Mouse (Mus musculus) cerebellum, adult 18-20 months (tissue): ENCODE data around the gene Shld2.
A peak's percentile ranks its signal among the peaks of the same experiment; 100 is the strongest.
"Not testable (repeated sequence)": the region's sequence is repeated elsewhere in the genome, so short reads cannot be mapped to it uniquely, and the experiment has no call there.

Source experiments
- DNase-seq, 2 experiments: peaks; one replicate each; pipeline ENCODE4 v3.0.0; 2021

The Shld2 gene

DNA sequence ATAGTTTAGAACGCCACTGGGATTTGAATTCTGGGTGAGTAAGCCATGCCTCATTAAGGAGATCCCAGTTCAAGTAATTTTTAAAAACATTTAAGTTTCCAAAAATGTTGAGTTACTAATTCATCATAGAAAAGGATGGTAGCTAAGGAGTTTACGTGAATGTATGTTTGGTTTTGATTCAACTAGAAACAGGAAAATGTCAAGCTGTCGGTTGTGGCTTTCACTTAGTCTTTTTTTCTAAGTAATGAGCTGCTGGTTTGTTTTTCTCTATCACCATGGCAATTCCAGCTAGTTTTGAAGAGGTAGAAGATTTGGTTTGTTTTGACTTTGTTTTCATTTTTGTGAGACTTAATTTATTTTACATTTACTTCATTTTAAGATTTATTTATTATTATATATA is 7.1 kb upstream of the Shld2 start:
- DNase-seq, result no peak

DNA sequence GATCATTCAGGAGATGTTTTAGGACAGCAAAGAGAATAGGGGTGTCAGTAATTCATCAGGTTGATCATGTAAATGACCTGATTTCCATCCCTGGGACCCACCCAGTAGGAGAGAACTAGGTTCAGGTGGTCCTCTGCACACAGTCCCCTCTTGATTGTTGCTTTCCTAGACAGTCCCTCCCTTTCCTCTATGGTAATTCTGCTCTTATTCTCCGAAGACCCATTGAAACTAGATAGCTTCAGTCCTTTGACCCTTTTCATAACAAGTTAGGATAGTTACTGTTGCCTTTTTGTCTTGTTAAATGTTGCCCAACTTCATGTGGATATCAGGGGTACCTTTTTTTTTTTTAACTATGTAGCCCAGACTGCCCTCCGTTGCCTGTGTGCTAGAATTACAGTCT is 6.1 kb upstream of the Shld2 start:
- DNase-seq, result no peak

DNA sequence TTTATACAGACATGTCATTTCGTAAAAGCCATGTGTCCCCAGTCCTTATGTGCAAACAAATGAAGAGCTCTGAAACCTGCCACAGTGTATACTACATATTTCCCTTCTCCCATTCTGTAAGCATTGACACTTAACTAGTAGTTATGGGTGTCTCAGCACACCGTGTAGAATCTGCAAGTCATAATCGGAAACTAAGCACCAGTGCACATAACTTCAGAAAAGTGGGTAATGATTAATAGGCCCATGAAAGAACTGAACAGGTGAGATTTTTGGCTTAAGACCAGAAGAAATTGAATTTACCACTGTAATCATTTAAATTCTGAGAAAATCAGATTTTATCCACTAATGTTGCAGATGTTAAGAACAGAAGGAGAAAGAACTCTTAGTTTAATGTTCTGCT is 4.5 kb upstream of the Shld2 start:
- DNase-seq, result no peak

DNA sequence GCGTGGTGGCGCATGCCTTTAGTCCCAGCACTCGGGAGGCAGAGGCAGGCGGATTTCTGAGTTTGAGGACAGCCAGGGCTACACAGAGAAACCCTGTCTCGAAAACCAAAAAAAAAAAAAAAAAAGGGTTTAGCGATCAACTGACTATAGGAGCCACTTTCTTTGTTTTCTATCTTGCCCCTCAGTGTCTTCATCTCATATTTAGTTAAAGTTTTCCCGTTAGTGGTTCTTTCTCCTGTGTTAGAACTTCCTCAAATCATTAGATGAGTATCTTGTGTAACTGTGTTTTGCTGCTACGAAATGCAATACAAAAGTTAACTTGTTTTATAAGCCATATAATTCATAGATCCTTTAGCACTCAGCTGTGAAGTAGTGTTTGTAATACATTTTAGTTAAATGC is 4.1 kb upstream of the Shld2 start:
- DNase-seq, result not testable (repeated sequence)

DNA sequence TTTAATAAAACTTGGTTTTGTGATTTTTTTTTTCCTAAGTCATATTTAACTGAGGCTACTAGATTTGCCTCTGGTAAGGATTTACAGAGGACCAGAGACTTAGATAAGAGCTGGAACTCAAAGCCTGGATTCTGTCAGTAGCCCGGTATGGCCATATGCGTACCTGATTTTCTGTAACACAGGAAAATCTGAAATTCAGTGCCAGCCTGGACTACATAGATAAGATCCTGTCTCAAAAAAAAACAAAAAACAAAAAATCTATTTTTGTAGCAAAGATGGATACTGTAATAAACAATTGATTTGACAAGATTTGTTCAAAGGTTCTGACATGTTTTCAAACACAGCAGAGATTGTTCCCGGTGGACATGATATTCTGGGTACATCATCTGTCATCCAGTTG is 3.3 kb upstream of the Shld2 start:
- no peak for DNase-seq

DNA sequence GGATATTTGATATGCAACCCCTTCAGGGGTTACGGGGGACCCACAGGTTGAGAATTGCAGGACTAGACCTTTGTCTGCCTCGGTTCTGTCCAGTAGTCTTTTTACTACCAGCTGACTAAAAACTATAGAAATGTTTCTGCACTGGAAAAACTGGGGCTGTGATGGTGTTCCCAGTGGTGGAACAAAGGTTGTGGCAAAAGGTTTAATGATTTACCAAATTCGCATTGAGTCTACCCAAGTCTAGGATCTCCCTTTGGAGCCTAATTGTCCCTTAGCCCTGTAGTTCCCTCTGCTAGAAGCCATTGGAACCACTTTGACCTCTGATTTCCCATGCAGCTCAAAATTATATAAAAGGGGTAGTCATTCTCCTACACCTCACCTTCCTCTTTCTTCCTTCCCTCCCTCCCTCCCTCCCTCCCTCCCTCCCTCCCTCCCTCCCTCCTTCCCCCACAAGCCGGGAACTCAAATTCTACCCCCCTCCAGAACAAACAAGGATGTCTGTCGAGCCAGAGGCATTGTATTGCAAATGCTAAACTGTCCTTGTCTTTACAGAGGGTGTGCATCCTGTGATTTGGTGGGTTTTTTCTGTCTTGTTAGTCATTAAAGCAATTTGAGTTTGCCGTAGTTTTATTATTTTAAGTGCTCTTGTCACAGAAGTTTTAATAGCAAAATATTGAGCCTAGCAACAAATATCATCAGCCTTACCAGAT is 2.2 kb upstream of the Shld2 start:
- no peak for DNase-seq

DNA sequence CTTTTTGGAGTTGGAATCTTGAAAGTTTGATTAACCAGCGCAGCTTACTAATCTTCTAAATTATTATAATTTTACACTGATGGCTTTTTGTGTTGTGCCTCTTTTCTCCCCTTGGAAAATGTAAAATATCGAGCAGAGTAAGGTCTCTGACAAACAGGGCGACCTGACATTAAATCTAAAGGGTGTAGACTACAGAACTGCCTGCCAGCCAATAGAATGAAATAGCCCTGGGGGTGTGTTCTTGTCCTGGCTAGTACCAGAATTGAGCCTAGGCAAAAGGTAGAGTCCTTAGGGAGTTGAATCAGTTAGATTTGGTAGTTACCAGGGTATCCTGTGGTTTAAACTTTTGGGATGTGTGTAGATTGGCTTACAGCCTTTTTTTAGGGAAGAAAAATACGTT is 1.4 kb upstream of the Shld2 start:
- DNase-seq, result peak in 1 of 2 experiments; percentile 30

DNA sequence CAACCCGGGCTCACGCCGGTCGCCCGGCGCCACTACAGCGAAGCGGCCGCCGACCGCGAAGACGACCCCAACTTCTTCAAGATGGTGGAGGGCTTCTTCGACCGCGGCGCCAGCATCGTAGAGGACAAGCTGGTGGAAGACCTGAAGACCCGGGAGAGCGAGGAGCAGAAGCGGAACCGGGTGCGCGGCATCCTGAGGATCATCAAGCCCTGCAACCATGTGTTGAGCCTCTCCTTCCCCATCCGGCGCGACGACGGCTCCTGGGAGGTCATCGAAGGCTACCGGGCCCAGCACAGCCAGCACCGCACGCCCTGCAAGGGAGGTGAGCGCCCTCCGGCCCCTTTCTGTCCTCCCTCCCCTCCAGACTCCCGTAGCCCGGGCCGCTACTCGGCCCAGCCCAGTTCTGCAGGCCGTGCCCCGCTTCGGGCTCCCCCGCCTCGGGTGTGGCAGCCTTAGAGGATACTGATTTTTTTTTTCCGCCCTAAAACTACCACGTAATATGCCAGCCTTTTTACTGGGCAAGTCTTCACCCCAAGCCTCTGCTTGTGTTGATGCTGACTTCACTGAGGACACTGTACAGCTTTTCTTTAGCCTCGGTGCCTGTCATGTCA is 833 bp upstream of the Shld2 start:
- DNase-seq, result peak; percentile 61 to 68

DNA sequence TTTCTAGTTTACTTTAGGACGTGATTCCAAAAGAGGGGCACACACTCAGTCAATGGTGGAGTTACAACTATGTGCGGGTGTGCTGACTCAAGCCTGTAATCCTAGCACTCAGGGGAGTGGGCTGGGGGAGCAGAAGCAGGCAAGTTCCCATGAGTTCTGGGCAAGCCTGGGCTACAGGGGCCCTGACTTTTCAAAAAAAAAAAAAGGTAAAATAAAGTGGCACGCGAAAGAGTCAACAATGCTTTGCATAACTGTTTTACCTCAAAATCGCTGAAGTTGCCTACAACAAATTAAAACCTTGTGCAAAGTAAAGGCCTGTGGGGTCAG is 423 bp downstream of the Shld2 start:
- no peak for DNase-seq

DNA sequence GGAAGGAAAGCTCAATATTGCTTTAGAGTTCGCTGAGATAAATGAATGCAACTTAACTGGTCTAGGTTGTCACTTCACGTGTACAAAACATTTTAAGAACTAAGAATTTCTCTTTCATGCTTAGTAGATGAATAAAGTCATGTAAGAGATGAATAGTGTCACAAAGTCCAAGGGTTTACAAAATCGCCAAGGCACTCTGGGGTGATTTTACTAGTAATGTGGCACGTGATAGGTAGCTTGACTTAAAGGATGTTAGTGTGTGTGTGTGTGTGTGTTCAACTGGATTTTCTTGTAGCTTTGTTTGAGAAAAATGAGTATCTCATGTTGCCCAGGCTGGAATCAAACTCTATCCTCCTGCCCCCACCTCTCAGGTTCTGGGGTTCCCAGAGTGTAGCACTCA is 1.0 kb downstream of the Shld2 start:
- DNase-seq, result no peak

DNA sequence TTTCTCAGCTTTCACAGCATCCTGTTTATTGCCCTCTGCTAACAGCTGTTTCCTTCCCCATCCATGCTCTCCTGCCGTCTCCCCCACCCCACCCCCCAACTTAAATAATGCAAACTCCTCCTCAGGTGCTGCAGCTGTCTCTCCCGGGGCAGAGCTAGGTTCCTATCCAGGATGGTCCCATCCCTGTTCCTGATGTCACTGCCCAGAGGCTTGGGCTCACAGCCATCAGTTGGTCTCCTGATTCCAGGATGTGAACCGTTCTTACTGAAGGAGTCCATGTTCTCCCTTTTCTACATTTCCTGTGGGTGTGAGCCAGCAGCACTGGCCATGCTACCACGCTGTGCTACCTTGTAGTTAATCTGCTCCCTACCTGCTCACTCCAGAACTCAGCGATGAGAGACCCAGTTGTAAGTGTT is 7.0 kb downstream of the Shld2 start:
- no peak for DNase-seq

DNA sequence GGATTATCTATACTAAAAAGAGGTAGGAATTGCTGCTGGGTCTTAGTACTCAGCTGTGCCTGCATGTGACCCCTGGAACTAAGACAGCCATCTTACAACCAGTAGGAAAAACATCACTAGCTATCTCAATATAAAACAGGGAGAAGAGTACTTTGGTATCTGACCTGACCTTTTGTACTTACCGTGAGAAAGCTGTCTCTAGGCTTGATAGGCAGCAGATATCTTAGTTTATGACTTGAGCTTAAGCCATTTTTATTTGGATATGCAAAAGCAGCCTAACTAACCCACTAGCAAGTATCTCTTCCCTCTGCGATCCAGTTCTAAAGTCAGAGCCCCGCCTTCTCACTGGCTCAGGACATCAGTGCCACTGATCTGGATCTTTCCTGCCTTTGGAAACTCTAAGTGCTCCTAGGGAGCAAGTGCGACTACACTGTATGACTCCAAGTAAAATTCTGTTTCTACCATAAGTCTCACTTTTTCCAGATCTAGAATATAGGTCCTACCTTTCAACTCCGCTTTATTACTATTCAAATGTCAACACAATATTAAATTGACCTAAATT is 7.5 kb downstream of the Shld2 start:
- no peak for DNase-seq

DNA sequence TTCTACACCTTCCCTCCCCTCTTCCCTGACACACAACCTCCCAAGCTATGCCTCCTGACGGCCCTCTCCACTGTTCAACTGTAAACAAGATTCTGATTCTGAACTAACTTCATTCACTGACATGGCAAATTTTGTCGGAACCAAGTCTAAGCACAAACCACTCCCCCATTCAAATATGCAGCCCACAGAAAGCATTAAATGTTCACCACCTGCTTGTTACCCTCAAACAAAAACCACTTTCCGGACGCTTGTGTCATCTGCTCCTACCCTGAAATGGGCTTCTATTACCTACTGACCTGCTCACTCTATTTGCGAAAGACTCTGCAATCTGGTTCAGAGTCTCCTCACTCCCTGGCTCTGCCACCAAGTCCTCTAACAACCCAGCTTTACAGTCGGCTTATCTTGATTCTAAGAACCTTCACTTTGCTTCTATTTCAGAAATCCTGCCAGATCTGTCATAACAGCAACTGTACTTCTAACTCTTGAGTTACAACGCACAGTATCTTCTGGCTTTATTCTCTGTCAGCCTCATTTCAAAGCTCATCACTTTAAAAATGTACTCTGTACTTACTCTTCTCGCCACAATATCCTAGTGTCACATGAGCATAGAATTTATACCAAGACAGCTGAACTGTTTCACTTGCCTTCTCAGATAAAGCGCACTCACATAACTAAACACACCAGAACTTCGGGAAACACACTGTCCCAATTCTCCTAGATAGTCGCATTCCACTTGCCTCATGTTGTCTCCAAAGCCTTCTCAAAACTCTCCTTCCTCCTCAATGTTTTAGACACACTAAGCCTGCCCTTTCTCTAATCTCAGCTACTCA is 11.2 kb downstream of the Shld2 start:
- no peak for DNase-seq

DNA sequence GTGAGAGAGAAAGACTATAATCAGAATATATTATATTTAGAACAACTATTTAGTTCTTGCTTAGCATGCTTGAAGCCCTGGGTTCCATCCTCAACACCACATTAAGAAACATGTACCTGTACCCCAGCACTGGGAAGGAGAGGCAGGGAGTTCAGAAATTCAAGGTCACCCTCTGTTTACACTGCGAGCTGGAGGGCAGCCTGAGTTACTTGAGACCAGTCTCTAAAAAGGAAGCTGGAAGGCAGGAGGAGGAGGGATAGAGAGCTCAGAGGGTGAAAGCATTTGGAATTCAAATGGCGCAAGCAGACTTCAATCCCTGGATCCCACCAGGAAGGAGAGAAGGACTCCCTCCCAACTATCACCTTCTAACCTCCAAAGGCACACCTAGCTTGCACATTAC is 12.7 kb downstream of the Shld2 start:
- no peak for DNase-seq

DNA sequence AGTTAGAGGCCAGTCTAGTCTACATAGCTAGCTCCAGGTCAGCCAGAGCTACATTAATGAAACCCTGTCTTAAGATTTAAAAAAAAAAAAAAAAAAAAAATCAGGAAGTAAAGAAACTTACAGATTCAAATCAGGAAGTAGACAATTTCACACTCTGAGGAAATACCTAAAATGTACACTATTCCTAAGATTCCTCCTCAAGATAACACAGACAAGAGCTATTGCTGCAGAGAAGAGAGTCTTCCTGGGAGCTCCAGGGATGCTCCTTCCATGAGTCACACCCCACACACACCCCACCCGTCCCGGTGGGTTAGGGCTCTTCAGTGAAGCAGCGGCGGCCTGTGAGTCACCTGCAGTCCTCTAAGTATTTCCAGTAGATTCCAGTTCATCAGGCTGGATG is 13.3 kb downstream of the Shld2 start:
- DNase-seq, result no peak

DNA sequence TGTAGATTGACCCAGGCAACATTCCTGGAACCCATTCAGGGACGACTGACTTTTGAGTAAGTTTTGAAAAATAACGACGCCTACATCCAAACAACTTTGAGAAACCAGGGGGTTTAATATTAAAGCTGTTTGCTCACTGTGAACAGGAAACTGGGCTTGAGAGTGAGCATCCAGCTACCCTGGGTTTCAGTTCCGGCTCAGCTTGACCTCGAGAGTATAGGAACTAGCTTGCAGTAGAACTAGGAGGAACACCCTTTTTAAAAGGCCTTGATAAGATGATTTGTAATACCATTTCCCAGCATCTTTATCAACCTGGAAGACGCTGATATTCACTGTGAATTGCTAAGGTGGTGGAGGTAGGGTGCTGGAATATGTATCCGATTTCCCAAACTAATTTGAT is 13.9 kb downstream of the Shld2 start:
- DNase-seq, result no peak

DNA sequence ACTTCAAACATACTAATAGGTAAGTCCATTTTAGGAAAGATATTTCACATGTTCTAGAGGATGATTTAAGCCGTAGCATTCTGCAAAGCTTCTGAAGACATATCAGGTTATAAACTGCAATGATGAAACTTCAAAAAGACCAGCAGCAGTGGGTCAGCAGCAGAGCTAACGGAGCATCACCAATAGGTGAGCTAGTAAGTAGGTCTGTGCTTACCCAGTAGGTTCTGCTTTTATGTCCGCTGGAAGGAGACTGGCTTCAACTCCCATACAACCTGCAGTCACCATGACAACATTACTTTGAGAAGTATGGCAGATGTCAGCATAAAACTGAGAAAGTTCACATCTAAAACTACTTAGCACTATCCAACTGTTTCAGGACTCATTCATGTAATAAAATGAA is 16.7 kb downstream of the Shld2 start:
- DNase-seq, result no peak

DNA sequence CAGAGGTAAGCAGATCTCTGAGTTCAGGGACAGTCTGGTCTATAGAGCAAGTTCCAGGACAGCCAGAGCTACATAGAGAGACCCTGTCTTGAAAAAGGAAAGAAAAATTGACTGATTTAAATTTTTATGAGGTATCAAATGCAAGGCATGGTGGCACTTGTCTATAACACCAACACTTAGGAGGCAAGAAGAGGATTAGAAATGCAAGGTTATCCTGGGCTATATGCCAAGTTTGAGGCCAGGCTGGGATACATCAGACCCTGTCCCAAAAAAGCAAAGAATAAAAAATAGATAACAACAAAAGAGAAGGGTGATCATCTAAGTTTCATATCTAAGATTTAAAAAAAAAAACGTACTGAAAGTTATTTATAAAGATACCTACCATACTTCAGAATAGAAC is 20.1 kb downstream of the Shld2 start:
- DNase-seq, result no peak

DNA sequence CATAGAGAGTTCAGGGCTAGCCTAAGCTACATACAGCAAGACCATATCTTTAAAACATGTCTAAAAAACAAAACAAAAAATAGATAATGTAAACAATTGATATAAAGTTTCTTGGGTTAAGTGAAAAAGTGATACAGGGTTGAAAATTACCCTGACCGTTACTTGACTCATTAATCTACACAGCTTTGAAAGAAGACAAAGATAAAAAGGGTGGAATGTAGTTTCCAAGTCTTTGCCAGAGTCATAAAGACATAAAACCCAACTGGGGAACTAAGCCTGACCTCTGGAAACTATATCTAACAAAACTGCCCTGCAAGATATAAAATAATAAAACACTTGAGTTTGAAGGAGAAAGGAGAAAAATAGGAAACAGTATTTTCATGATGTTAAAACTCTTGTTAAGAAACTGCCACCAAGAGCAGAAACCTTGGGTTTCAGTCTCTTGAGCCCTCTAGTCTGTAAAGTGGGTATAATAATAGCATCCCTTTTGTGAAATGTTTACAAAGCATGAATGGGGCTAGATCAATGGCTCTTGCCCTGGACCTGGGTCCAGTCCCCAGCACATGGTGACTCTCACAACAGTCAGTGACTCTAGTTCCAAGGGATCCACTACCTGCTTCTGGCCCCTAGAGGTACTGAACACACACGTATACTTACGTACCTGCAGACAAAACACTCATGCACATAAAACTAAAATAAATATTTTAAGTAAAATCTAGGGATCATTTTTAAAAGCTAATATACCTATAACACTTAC is 20.9 kb downstream of the Shld2 start:
- no peak for DNase-seq

DNA sequence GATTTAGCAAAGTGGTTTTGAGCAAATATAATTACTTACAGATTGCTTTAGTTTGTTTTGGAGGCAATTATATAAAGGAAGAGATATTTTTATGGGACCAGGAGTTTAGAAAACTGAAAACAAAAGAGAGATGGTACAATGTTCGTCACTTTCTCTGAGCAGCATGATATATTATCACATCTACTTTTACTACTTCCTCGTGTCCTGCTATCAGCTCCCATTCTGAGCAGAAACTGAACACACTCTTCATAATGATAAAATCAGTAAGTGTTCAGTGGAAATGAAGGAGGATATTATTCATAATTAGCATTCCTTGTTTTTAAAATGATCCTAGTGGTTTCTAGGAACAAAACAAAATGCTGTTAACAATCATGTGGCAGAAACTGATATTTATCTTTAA is 21.9 kb downstream of the Shld2 start:
- no peak for DNase-seq

DNA sequence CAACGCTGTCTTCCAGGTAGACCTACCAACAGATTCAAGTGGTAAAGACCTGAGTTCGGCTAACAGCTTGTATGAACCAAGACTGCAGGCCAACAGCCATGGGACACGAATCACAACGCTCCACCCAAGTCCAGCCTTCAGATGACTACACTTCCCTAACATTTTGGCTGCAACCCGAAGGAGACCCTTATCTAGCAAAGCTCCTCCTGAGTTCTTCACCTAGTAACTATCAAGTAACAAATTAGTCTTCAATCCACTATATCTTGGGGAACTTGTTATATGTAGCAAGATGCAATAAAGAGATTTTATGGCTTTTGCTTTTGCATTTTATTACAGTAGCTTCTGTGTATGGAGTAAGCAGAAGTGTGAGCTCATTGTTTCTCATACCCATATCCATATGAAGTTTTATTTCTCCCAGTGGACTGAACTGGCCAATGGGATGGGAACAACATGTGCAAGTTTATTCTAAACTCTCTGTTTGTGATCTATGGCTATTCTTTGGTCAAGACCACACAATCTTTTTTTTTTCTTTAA is 28.5 kb downstream of the Shld2 start:
- no peak for DNase-seq

DNA sequence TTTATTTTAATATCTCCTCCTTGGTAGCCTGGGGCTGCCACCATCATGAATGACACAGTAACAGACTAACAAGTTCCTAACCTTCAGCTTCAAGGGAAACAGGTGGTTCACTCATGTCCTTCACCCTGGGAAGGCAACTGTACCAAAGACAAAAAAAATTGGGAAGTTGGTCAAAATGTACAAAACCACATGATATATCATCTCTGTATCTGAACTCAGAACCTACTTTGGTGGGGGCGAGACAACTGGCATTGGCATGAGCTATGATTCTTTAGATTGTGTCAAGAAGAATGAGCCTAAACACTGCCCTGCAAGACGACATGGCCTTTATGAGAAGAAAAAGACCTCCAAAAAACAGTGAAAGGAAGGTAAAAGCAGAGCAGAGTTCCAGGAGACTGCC is 29.5 kb downstream of the Shld2 start:
- DNase-seq, result no peak

DNA sequence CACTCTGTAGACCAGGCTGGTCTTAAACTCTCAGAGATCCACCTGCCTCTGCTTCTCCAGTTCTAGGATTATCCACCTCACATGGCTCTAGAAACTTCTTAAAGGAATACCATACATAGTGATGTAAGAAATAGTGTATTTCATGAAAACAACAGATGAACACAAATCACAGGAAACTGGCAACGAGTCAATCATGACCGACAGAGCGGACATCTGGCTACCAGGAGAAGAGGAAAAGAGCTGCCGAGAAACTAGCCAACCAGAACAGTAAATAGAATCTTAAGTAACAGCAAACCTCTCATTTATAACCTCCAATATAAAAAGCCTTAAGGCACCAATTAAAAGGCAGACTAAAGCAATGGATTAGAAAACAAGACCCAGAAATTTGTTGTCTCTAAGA is 30.6 kb downstream of the Shld2 start:
- DNase-seq, result no peak
